Mouse (Mus musculus): ENCODE results near the gene Chkb.

GRCm38 (mm10) chr15:89468577-89468976 is 38.9 kb upstream of the Chkb start:
- no peak for TF ChIP-seq CTCF (IDR thresholded peaks at IDR 0.05; ENCODE audit: borderline replicate concordance, insufficient read depth, low read length)
- no peak for TF ChIP-seq POLR2A (IDR thresholded peaks at IDR 0.05; ENCODE audit: low read depth, low read length)
